Mouse (Mus musculus): Measurements from ENCODE around the gene Oas1c.

The Oas1c gene

GRCm38 (mm10) chr5:120781646-120782045 is 30.7 kb downstream of the Oas1c start:
- peak; percentile 16 for DNase-seq (ENCODE audit: low read depth, low spot score)

GRCm38 (mm10) chr5:120779922-120780321 is 32.4 kb downstream of the Oas1c start:
- DNase-seq (ENCODE audit: low read depth, low spot score) = peak; percentile 43

- DNase-seq (ENCODE audit: low read depth, low spot score) = no peak
Measured at GRCm38 (mm10) chr5:120778941-120779340, 33.4 kb downstream of the Oas1c start.

GRCm38 (mm10) chr5:120777478-120777877 is 34.8 kb downstream of the Oas1c start, which contains the start of gene Oas3:
Gene Oas3, minus strand, starts transcription at chr5:120777661.
- no peak for DNase-seq (ENCODE audit: low read depth, low spot score)

GRCm38 (mm10) chr5:120776801-120777200 is 35.5 kb downstream of the Oas1c start:
- DNase-seq (ENCODE audit: low read depth, low spot score) = no peak

- no peak for DNase-seq (ENCODE audit: low read depth, low spot score)
Measured at GRCm38 (mm10) chr5:120775287-120775985, 36.9 kb downstream of the Oas1c start.

GRCm38 (mm10) chr5:120769396-120769795 is 42.9 kb downstream of the Oas1c start:
- DNase-seq (ENCODE audit: low read depth, low spot score) = no peak

GRCm38 (mm10) chr5:120765010-120765409 is 47.3 kb downstream of the Oas1c start:
- no peak for DNase-seq (ENCODE audit: low read depth, low spot score)

GRCm38 (mm10) chr5:120761901-120762300 is 50.4 kb downstream of the Oas1c start:
- peak; percentile 7 for DNase-seq (ENCODE audit: low read depth, low spot score)

- DNase-seq (ENCODE audit: low read depth, low spot score) = no peak
Measured at GRCm38 (mm10) chr5:120754215-120754614, 58.1 kb downstream of the Oas1c start.

- DNase-seq (ENCODE audit: low read depth, low spot score) = no peak
Measured at GRCm38 (mm10) chr5:120752786-120753185, 59.5 kb downstream of the Oas1c start.

GRCm38 (mm10) chr5:120751206-120751605 is 61.1 kb downstream of the Oas1c start:
- no peak for DNase-seq (ENCODE audit: low read depth, low spot score)
